Mouse (Mus musculus) CH12.LX (cell line): ENCODE results near the gene Olfr1132. TPM values are rescaled to one million over a fixed set of nuclear protein-coding genes. Genes with fewer than 3 reads are reported as not detected.

Experiments
- DNase-seq: peaks from one replicate; pipeline ENCODE4 v3.0.0-alpha.2; 2013; ENCODE audit errors: extremely low read depth
- H3K27ac ChIP-seq: 2 replicates; pipeline ENCODE4 v1.5.1; 2012; ENCODE audit warnings: low read depth, mild to moderate bottlenecking, control low read depth, moderate library complexity; ENCODE audit not compliant: insufficient read depth
- H3K27me3 ChIP-seq: replicated peaks from 2 replicates; pipeline ENCODE3; 2012; ENCODE audit warnings: inconsistent platforms
- H3K36me3 ChIP-seq, 2 experiments: replicated peaks in 1 of 2; 2 replicates each; pipeline versions ENCODE3 to v1.6.1; 2012; ENCODE audit warnings: inconsistent platforms in 1 of 2, low read length in 1 of 2, mild to moderate bottlenecking in 1 of 2, mixed read lengths in 1 of 2, moderate library complexity in 1 of 2; ENCODE audit not compliant: control insufficient read depth in 1 of 2, insufficient read depth in 1 of 2
- H3K4me1 ChIP-seq, 2 experiments: 2 replicates each; pipeline ENCODE4 v1.6.1; 2012; ENCODE audit warnings: inconsistent platforms in 1 of 2, moderate library complexity in 1 of 2; ENCODE audit not compliant: insufficient read depth in 2 of 2, control insufficient read depth in 1 of 2
- H3K4me2 ChIP-seq: 2 replicates; pipeline ENCODE4 v1.6.1; 2012; ENCODE audit warnings: low read depth, mild to moderate bottlenecking, control low read depth; ENCODE audit not compliant: poor library complexity, insufficient read depth, severe bottlenecking
- H3K4me3 ChIP-seq, 3 experiments: fragments of 150-350 bp in 1 of 3; sonication (generic) in 1 of 3; replicated peaks in 1 of 3; 2 replicates each; pipeline versions ENCODE3 to v1.5.1; 2011 to 2012; ENCODE audit warnings: low read depth in 2 of 3, low read length in 2 of 3, mild to moderate bottlenecking in 2 of 3, moderate library complexity in 2 of 3, control low read depth in 1 of 3, improper control_type of control experiment in 1 of 3, inconsistent platforms in 1 of 3, mixed read lengths in 1 of 3; ENCODE audit not compliant: poor library complexity in 1 of 3
- H3K79me2 ChIP-seq: replicated peaks from 2 replicates; pipeline ENCODE4 v1.6.1; 2012; ENCODE audit warnings: mild to moderate bottlenecking, moderate library complexity; ENCODE audit not compliant: control insufficient read depth, poor library complexity, insufficient read depth, severe bottlenecking; ENCODE audit errors: extremely low read depth
- H3K9ac ChIP-seq: 2 replicates; pipeline ENCODE4 v1.6.1; 2012; ENCODE audit warnings: low read depth, mild to moderate bottlenecking, control low read depth, moderate library complexity; ENCODE audit not compliant: insufficient read depth
- H3K9me3 ChIP-seq: replicated peaks from 2 replicates; pipeline ENCODE3; 2012; ENCODE audit warnings: low read length, inconsistent platforms, mixed read lengths
- CHD2 ChIP-seq: IDR thresholded peaks from 2 replicates; pipeline ENCODE4 v1.6.1; 2011; ENCODE audit warnings: low read length, improper control_type of control experiment
- CTCF ChIP-seq, 2 experiments: IDR thresholded peaks in 1 of 2; conservative IDR thresholded peaks in 1 of 2; 2 replicates each; pipeline ENCODE4 v1.5.1; 2011 to 2012; ENCODE audit warnings: low read depth in 2 of 2, low read length in 2 of 2, improper control_type of control experiment in 1 of 2, inconsistent platforms in 1 of 2, mild to moderate bottlenecking in 1 of 2, moderate library complexity in 1 of 2
- E2F4 ChIP-seq: IDR thresholded peaks from 2 replicates; pipeline ENCODE4 v1.6.1; 2011; ENCODE audit warnings: low read depth, low read length, improper control_type of control experiment; ENCODE audit not compliant: insufficient replicate concordance
- ETS1 ChIP-seq: conservative IDR thresholded peaks from 2 replicates; pipeline ENCODE4 v1.6.1; 2012; ENCODE audit warnings: low read depth, mild to moderate bottlenecking, inconsistent platforms, low read length, improper control_type of control experiment, moderate library complexity
- GABPA ChIP-seq: IDR thresholded peaks from 2 replicates; pipeline ENCODE4 v1.6.1; 2012; ENCODE audit warnings: low read depth, low read length, improper control_type of control experiment, inconsistent platforms; ENCODE audit not compliant: insufficient replicate concordance
- HCFC1 ChIP-seq: IDR thresholded peaks from 2 replicates; pipeline ENCODE4 v1.6.1; 2012; ENCODE audit warnings: low read depth, mild to moderate bottlenecking, inconsistent platforms, low read length, improper control_type of control experiment
- IRF4 ChIP-seq: IDR thresholded peaks from 2 replicates; pipeline ENCODE4 v1.6.1; 2014; ENCODE audit warnings: low read depth, mild to moderate bottlenecking, inconsistent platforms, low read length, improper control_type of control experiment
- MAX ChIP-seq: IDR thresholded peaks from 2 replicates; pipeline ENCODE4 v1.6.1; 2011; ENCODE audit warnings: low read length, improper control_type of control experiment
- MEF2A ChIP-seq: IDR thresholded peaks from 2 replicates; pipeline ENCODE4 v1.6.1; 2014; ENCODE audit warnings: low read depth, mild to moderate bottlenecking, inconsistent platforms, low read length, improper control_type of control experiment, borderline replicate concordance
- NELFE ChIP-seq: IDR thresholded peaks from 2 replicates; pipeline ENCODE4 v1.6.1; 2011; ENCODE audit warnings: low read depth, low read length, improper control_type of control experiment
- NRF1 ChIP-seq: IDR thresholded peaks from 2 replicates; pipeline ENCODE4 v1.6.1; 2014; ENCODE audit warnings: low read depth, mild to moderate bottlenecking, inconsistent platforms, low read length, improper control_type of control experiment, moderate library complexity
- POLR2A ChIP-seq: IDR thresholded peaks from 2 replicates; pipeline ENCODE4 v1.6.1; 2011; ENCODE audit warnings: low read depth, mild to moderate bottlenecking, improper control_type of control experiment, low read length
- POLR2AphosphoS2 ChIP-seq: IDR thresholded peaks from 2 replicates; pipeline ENCODE4 v1.6.1; 2011; ENCODE audit warnings: low read depth, low read length, improper control_type of control experiment
- RAD21 ChIP-seq: IDR thresholded peaks from 2 replicates; pipeline ENCODE4 v1.6.1; 2011; ENCODE audit warnings: low read depth, mild to moderate bottlenecking, low read length, improper control_type of control experiment, moderate library complexity
- SIN3A ChIP-seq: IDR thresholded peaks from 2 replicates; pipeline ENCODE4 v1.6.1; 2012; ENCODE audit warnings: low read length, improper control_type of control experiment, inconsistent platforms
- SMC3 ChIP-seq: IDR thresholded peaks from 2 replicates; pipeline ENCODE4 v1.6.1; 2011; ENCODE audit warnings: low read depth, low read length, improper control_type of control experiment
- TCF12 ChIP-seq: IDR thresholded peaks from 2 replicates; pipeline ENCODE4 v1.6.1; 2014; ENCODE audit warnings: low read depth, mild to moderate bottlenecking, inconsistent platforms, low read length, improper control_type of control experiment
- USF2 ChIP-seq: conservative IDR thresholded peaks from 2 replicates; pipeline ENCODE4 v1.6.1; 2011; ENCODE audit warnings: low read depth, low read length, improper control_type of control experiment
- ZMIZ1 ChIP-seq: IDR thresholded peaks from 2 replicates; pipeline ENCODE4 v1.6.1; 2012; ENCODE audit warnings: low read depth, mild to moderate bottlenecking, inconsistent platforms, low read length, improper control_type of control experiment
- ZNF384 ChIP-seq: IDR thresholded peaks from 2 replicates; pipeline ENCODE4 v1.6.1; 2012; ENCODE audit warnings: low read depth, low read length, improper control_type of control experiment, inconsistent platforms
- dilution Hi-C: fragments of 300-500 bp; cut with MboI; formaldehyde crosslinking; loops from 2 replicates; pipeline ENCODE4 v1.14.3; 2020; ENCODE audit warnings: low sequenced_read_pairs; ENCODE audit not compliant: extremely low pct_unique_long_range_greater_than_20kb, extremely low pct_ligation_motif_present
- in situ Hi-C: fragments of 300-500 bp; cut with MboI; formaldehyde crosslinking; loops from 3 replicates; pipeline ENCODE4 v1.14.3; 2019; ENCODE audit warnings: low sequenced_read_pairs, low pct_ligation_motif_present, low pct_unique_long_range_greater_than_20kb, mixed read lengths
- polyA plus RNA-seq: library from polyadenylated mRNA; unstranded; fragments of >175 nt; gene quantifications from 2 replicates; pipeline ENCODE4 v1.2.1, GENCODE M21; 2012; ENCODE audit warnings: low read depth; ENCODE audit not compliant: insufficient read length
- total RNA-seq, 2 experiments: library from RNA; depleted of rRNA; stranded (reverse); fragments of 300-350 nt in 1 of 2; fragments of >200 nt in 1 of 2; gene quantifications; 2 replicates each; pipeline ENCODE4 v1.2.3; 2012 to 2014

Gene Olfr1132
- total RNA-seq (2012; rRNA removed) (not detected in 2 replicates), total RNA-seq (2014; rRNA removed) (not detected in 2 replicates), polyA plus RNA-seq (not detected in 2 replicates)

- H3K4me2 ChIP-seq, result no peak within 1 kb of the TSS
- H3K4me1 ChIP-seq, result no peaks in the 10 kb centered on the region
- peaks cover 16% of the 10 kb centered on the region for H3K9me3 ChIP-seq
- H3K4me3 ChIP-seq, result no peak within 1 kb of the TSS
- DNase-seq, result no peak
- TF ChIP-seq NELFE (no peak), ZNF384 (no peak), E2F4 (no peak)
- H3K36me3 ChIP-seq, result no peaks in the 10 kb centered on the region
- H3K27ac ChIP-seq, result no peak within 1 kb of the TSS
- no peak within 1 kb of the TSS for H3K9ac ChIP-seq
- H3K27me3 ChIP-seq, result no peaks in the 10 kb centered on the region
- dilution Hi-C loops, result no loop called here
- H3K79me2 ChIP-seq, result no peaks in the 10 kb centered on the region
- in situ Hi-C loops, result no loop called here
These were observed at the start of gene Olfr1132 for GRCm38 (mm10) chr2:87637435-87637834. Gene Olfr1132 (minus strand): TSS chr2:87637535.

GRCm38 (mm10) chr2:87673564-87673963 is 36.2 kb upstream of the Olfr1132 start, which contains the start of gene Olfr1135:
Gene Olfr1135 (minus strand): TSS chr2:87673664.
- peaks cover 9% of the 10 kb centered on the region for H3K9me3 ChIP-seq
- no peak within 1 kb of the TSS for H3K4me3 ChIP-seq
- no peaks in the 10 kb centered on the region for H3K4me1 ChIP-seq
- dilution Hi-C loops (no loop called here), in situ Hi-C loops (no loop called here)
- H3K79me2 ChIP-seq, result no peaks in the 10 kb centered on the region
- no peak within 1 kb of the TSS for H3K27ac ChIP-seq
- no peak within 1 kb of the TSS for H3K4me2 ChIP-seq
- no peaks in the 10 kb centered on the region for H3K27me3 ChIP-seq
- no peak for DNase-seq
- H3K9ac ChIP-seq, result no peak within 1 kb of the TSS
- TF ChIP-seq ETS1, result no peak
- no peak for TF ChIP-seq ZMIZ1
- no peaks in the 10 kb centered on the region for H3K36me3 ChIP-seq

- no peak for DNase-seq
- Histone ChIP-seq H3K9ac (no peak within 1 kb of the TSS), H3K27me3 (no peaks in the 10 kb centered on the region), H3K9me3 (peaks cover 19% of the 10 kb centered on the region), H3K4me1 (no peaks in the 10 kb centered on the region), H3K36me3 (no peaks in the 10 kb centered on the region), H3K4me2 (no peak within 1 kb of the TSS), H3K79me2 (no peaks in the 10 kb centered on the region), H3K27ac (no peak within 1 kb of the TSS), H3K4me3 (no peak within 1 kb of the TSS)
- TF ChIP-seq TCF12, result no peak
- no peak for TF ChIP-seq CHD2
- TF ChIP-seq CTCF (conservative IDR thresholded peaks at IDR 0.05 in 1 of 2, IDR thresholded peaks at IDR 0.05 in 1 of 2; ENCODE audit: low read depth in 2 of 2, low read length in 2 of 2), result no peak
- TF ChIP-seq MAX, result no peak
- no peak for TF ChIP-seq ZNF384
- TF ChIP-seq ZMIZ1, result no peak
- no peak for TF ChIP-seq POLR2AphosphoS2
- no peak for TF ChIP-seq SMC3
- no peak for TF ChIP-seq SIN3A
- TF ChIP-seq NRF1, result no peak
- TF ChIP-seq HCFC1, result no peak
- TF ChIP-seq E2F4, result no peak
- no peak for TF ChIP-seq USF2
- no peak for TF ChIP-seq GABPA
- TF ChIP-seq POLR2A, result no peak
- TF ChIP-seq MEF2A, result no peak
- no peak for TF ChIP-seq RAD21
- no peak for TF ChIP-seq IRF4
- in situ Hi-C loops (no loop called here), dilution Hi-C loops (no loop called here)
These were observed 21.0 kb upstream of the Olfr1132 start, which contains the start of gene Olfr1134 for GRCm38 (mm10) chr2:87658360-87658759. Gene Olfr1134 (minus strand): TSS chr2:87658460.
